Mouse (Mus musculus): ENCODE measurements around the gene Jarid2.

GRCm38 (mm10) chr13:44852024-44852423, 122.8 kb downstream of the Jarid2 start:
- TF ChIP-seq CTCF (IDR thresholded peaks at IDR 0.05; ENCODE audit: low read depth, low read length) (no peak), POLR2A (IDR thresholded peaks at IDR 0.05; ENCODE audit: insufficient read depth, low read length) (no peak)

Data from ES-Bruce4 (cell line).